Mouse (Mus musculus): ENCODE data around the gene Il17ra.

Il17ra gene

GRCm38 (mm10) chr6:120509975-120510374 lies 46.9 kb downstream of the Il17ra start:
- DNase-seq: no peak

GRCm38 (mm10) chr6:120510425-120510824 lies 47.4 kb downstream of the Il17ra start:
- DNase-seq: no peak

- DNase-seq: no peak
Measured at GRCm38 (mm10) chr6:120511212-120511611, 48.2 kb downstream of the Il17ra start.

- DNase-seq: no peak
Measured at GRCm38 (mm10) chr6:120516422-120516821, 53.4 kb downstream of the Il17ra start.

- no peak for DNase-seq
Measured at GRCm38 (mm10) chr6:120516879-120517278, 53.8 kb downstream of the Il17ra start.

- no peak for DNase-seq
Measured at GRCm38 (mm10) chr6:120517311-120517710, 54.3 kb downstream of the Il17ra start.

- DNase-seq: no peak
Measured at GRCm38 (mm10) chr6:120519647-120520046, 56.6 kb downstream of the Il17ra start.

GRCm38 (mm10) chr6:120524796-120525195 lies 61.7 kb downstream of the Il17ra start:
- no peak for DNase-seq

GRCm38 (mm10) chr6:120529123-120529522 lies 66.1 kb downstream of the Il17ra start:
- no peak for DNase-seq

- DNase-seq: peak; percentile 91
Measured at GRCm38 (mm10) chr6:120531020-120531965, 68.2 kb downstream of the Il17ra start, which contains the start of gene Hdhd5. Gene Hdhd5, minus strand, starts transcription at chr6:120531319.

GRCm38 (mm10) chr6:120532594-120532993 lies 69.5 kb downstream of the Il17ra start:
- DNase-seq: no peak

GRCm38 (mm10) chr6:120536337-120536736 lies 73.3 kb downstream of the Il17ra start:
- no peak for DNase-seq

Measured in kidney, adult 9 months (tissue).